In the genomic region with DNA sequence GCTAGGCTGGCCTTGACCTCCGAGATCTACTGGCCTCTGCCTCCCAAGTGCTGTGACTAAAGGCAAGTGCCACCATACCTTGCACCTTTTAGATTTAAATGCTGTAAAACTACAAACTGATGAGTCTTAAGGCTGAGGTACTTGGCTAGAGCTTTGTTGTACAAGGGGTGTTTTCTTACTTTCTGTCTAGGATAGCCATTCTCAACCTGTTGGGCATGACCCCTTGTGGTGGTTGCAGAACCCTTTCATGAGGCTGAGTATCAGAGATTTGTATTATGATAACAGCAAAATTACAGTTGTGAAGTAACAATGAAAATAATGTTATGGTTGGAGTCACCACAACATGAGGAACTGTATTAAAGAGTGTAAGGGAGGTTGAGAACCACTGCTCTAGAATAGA, we compare ENCODE assay signal across 8 mouse cellular contexts. TPM values are rescaled to one million over a fixed set of nuclear protein-coding genes. Genes with fewer than 3 reads are reported as not detected.
DNase-seq lines count a peak whose midpoint lies in the region; ATAC-seq lines count a peak whose summit lies in the region.

No protein-coding gene starts in this region.

- peaks cover 7% of the 10 kb centered on the region; the same call in 1 of the 2 replicates for H3K4me1 ChIP-seq in forebrain, embryonic 14.5 days (ENCODE audit: control insufficient read depth, insufficient read depth, low read length)
- H3K4me1 ChIP-seq in liver, embryonic 16.5 days (ENCODE audit: control insufficient read depth, low read depth, low read length): peaks cover 21% of the 10 kb centered on the region

- no peaks in the 10 kb centered on the region for H3K27me3 ChIP-seq in forebrain, embryonic 14.5 days (replicated peaks; ENCODE audit: control insufficient read depth, insufficient read depth, low read length)
- H3K27me3 ChIP-seq in liver, embryonic 16.5 days (ENCODE audit: control insufficient read depth, insufficient read depth, low read depth, low read length): no peaks in the 10 kb centered on the region

- H3K9ac ChIP-seq in forebrain, embryonic 14.5 days (ENCODE audit: low read length): peak overlapping the region; percentile 92
- peak overlapping the region; percentile 74 for H3K9ac ChIP-seq in liver, embryonic 16.5 days (ENCODE audit: low read depth, low read length)

- WGBS in forebrain, embryonic 14.5 days: 88% methylated on average over 1 of the region's 1 CpGs
- 58% methylated on average over 1 of the region's 1 CpGs for WGBS in liver, embryonic 16.5 days (ENCODE audit: insufficient replicate concordance)

- no peak overlapping the region for H3K27ac ChIP-seq in forebrain, embryonic 14.5 days (ENCODE audit: low read depth, low read length)
- peak overlapping the region; percentile 75 for H3K27ac ChIP-seq in liver, embryonic 16.5 days (ENCODE audit: low read length)

- no peaks in the 10 kb centered on the region for H3K9me3 ChIP-seq in forebrain, embryonic 14.5 days (replicated peaks; ENCODE audit: control insufficient read depth, low read length)
- H3K9me3 ChIP-seq in liver, embryonic 16.5 days (replicated peaks; ENCODE audit: control insufficient read depth, low read length): no peaks in the 10 kb centered on the region

- peak overlapping the region; percentile 60 for H3K4me2 ChIP-seq in forebrain, embryonic 14.5 days (ENCODE audit: low read length)
- peak overlapping the region; percentile 84 for H3K4me2 ChIP-seq in liver, embryonic 16.5 days (ENCODE audit: low read depth, low read length)

- peak overlapping the region; percentile 82 for H3K4me3 ChIP-seq in forebrain, embryonic 14.5 days (ENCODE audit: low read depth, low read length)
- H3K4me3 ChIP-seq in liver, embryonic 16.5 days (ENCODE audit: low read depth, low read length): peak overlapping the region; percentile 71

- H3K36me3 ChIP-seq in forebrain, embryonic 14.5 days (ENCODE audit: control insufficient read depth, insufficient read depth, low read length): 0 out of 2 replicates have a peak, but pooled peaks cover 2% of the 10 kb centered on the region
- peaks cover 3% of the 10 kb centered on the region; the same call in 1 of the 2 replicates for H3K36me3 ChIP-seq in liver, embryonic 16.5 days (ENCODE audit: control insufficient read depth, insufficient read depth)

- DNase-seq in CD4-positive, CD25-positive, alpha-beta regulatory T cell, adult 2 months (ENCODE audit: low read depth, low spot score): peak; percentile 42
- peak; percentile 70 for DNase-seq in A20 (ENCODE audit: low read depth, low spot score)
- no peak for DNase-seq in forebrain, embryonic 14.5 days (ENCODE audit: low spot score)
- DNase-seq in c-Kit-positive CD71-positive TER-119-positive erythroid progenitor cells, embryonic 14.5 days (ENCODE audit: low spot score): no peak
- DNase-seq in adipocyte (ENCODE audit: low spot score): no peak
- DNase-seq in gastrocnemius, adult 8-10 months (ENCODE audit: low spot score in 2 of 2): no peak

- ATAC-seq in CD4-positive, CD25-positive, alpha-beta regulatory T cell, adult 4 months: no peak
- no peak for ATAC-seq in forebrain, embryonic 14.5 days
- ATAC-seq in liver, embryonic 16.5 days (ENCODE audit: low read depth): no peak

RNA-seq across cellular contexts. Expression of a gene that starts 1.2 kb away (rescaled TPM):
- polyA plus RNA-seq in CD4-positive, CD25-positive, alpha-beta regulatory T cell, adult 4 months (2017; shearing (Covaris generic)): 10 to 100 TPM; 74.0 to 89.4 TPM
- polyA plus RNA-seq in forebrain, embryonic 14.5 days (2014; fragmentation: Nextera tagmentation; extraction: Ambion mirVana): 139 and 165 TPM in 2 replicates
- polyA plus RNA-seq in liver, embryonic 16.5 days (2015; fragmentation: Nextera tagmentation; extraction: Ambion mirVana): 114 and 119 TPM in 2 replicates
- 10 to 100 TPM; 62.6 to 77.1 (median 74.0) TPM for total RNA-seq in gastrocnemius, adult 8-10 months (2022)

RNA-seq across cellular contexts. Expression of a gene that starts 1.3 kb away (rescaled TPM):
- polyA plus RNA-seq in CD4-positive, CD25-positive, alpha-beta regulatory T cell, adult 4 months (2017; shearing (Covaris generic)): 1 to 10 TPM; 1.7 to 4.1 TPM
- polyA plus RNA-seq in forebrain, embryonic 14.5 days (2014; fragmentation: Nextera tagmentation; extraction: Ambion mirVana): 11.5 and 11.9 TPM in 2 replicates
- 16.6 and 19.1 TPM in 2 replicates for polyA plus RNA-seq in liver, embryonic 16.5 days (2015; fragmentation: Nextera tagmentation; extraction: Ambion mirVana)
- total RNA-seq in gastrocnemius, adult 8-10 months (2022): not detected

RNA-seq across cellular contexts. Expression of a gene that starts 29.3 kb away (rescaled TPM):
- 100 to 1,000 TPM; 177 to 178 TPM for polyA plus RNA-seq in CD4-positive, CD25-positive, alpha-beta regulatory T cell, adult 4 months (2017; shearing (Covaris generic))
- polyA plus RNA-seq in forebrain, embryonic 14.5 days (2014; fragmentation: Nextera tagmentation; extraction: Ambion mirVana): 21.1 and 31.7 TPM in 2 replicates
- polyA plus RNA-seq in liver, embryonic 16.5 days (2015; fragmentation: Nextera tagmentation; extraction: Ambion mirVana): 8.2 and 10.1 TPM in 2 replicates
- 10 to 100 TPM; 43.5 to 76.8 (median 67.7) TPM for total RNA-seq in gastrocnemius, adult 8-10 months (2022)

Comparison
In these comparisons a context has a peak if more than half of its experiments do, and no peak if none do; other contexts are left out.
1. DNase-seq: peak in CD4-positive, CD25-positive, alpha-beta regulatory T cell, adult 2 months (single experiment) and A20 (single experiment); none in forebrain, embryonic 14.5 days (single experiment), c-Kit-positive CD71-positive TER-119-positive erythroid progenitor cells, embryonic 14.5 days (single experiment), adipocyte (single experiment) and gastrocnemius, adult 8-10 months (0 of 2).